8 mouse cellular contexts compared by ENCODE assay signal in the genomic region with DNA sequence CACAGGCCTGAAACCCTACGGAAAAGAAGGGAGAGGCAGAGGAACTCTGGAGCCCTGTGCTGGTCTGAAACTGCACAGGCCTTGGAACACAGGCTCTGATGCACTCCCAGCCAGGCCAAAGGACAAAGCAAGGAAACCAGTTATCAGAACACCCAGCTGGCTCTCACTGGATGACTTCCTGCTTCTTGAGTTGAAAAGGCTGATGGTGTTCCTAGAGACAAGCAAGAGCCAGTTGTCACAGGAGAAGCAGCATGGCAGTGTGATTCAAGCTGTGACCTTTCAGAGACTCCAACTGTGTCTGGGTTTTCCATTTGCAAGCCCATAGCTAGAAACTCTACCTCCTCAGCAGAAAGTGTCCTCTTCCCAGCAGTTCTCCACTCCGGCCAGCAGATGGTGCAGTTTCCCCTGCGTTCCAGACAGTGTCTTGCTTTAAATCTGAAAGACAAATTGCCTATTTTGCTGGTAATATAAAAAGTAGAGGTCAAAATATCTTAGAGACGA.
DNase-seq lines count a peak whose midpoint lies in the region; ATAC-seq and TF ChIP-seq lines count a peak whose summit lies in the region.

No protein-coding gene starts in this region.

- H3K27ac ChIP-seq in bone marrow, adult 2 months (ENCODE audit: control insufficient read depth, insufficient read depth, low read depth, low read length, poor library complexity): no peak overlapping the region
- H3K27ac ChIP-seq in forebrain, embryonic 11.5 days (ENCODE audit: low read depth, low read length): no peak overlapping the region
- no peak overlapping the region for H3K27ac ChIP-seq in heart, embryonic 14.5 days (replicated peaks in 1 of 2; ENCODE audit: control insufficient read depth in 1 of 2, insufficient read depth in 1 of 2, low read depth in 2 of 2, low read length in 2 of 2)
- H3K27ac ChIP-seq in liver, embryonic 16.5 days (ENCODE audit: low read length): no peak overlapping the region

- peak; percentile 69 for TF ChIP-seq CTCF in bone marrow, adult 2 months (IDR thresholded peaks at IDR 0.05; ENCODE audit: control insufficient read depth, insufficient read depth, low read length)

- DNase-seq in forebrain, embryonic 11.5 days (ENCODE audit: low spot score): peak; percentile 80
- DNase-seq in kidney, postnatal 10 days: peak; percentile 80
- DNase-seq in ovary, postnatal 36 days (ENCODE audit: low spot score): peak; percentile 79
- peak; percentile 53 for DNase-seq in urinary bladder, adult 2 months (ENCODE audit: low spot score)

- no peaks in the 10 kb centered on the region for H3K27me3 ChIP-seq in forebrain, embryonic 11.5 days (ENCODE audit: control insufficient read depth, insufficient read depth, low read length)
- H3K27me3 ChIP-seq in heart, embryonic 14.5 days (ENCODE audit: control insufficient read depth, insufficient read depth, low read length): no peaks in the 10 kb centered on the region
- H3K27me3 ChIP-seq in liver, embryonic 16.5 days (ENCODE audit: control insufficient read depth, insufficient read depth, low read depth, low read length): no peaks in the 10 kb centered on the region

- peak; percentile 56 for ATAC-seq in CD4-positive, CD25-positive, alpha-beta regulatory T cell, adult 4 months
- ATAC-seq in forebrain, embryonic 11.5 days (replicated peaks; ENCODE audit: low FRiP score): peak; percentile 64
- ATAC-seq in heart, embryonic 14.5 days (ENCODE audit: insufficient number of reproducible peaks, insufficient read depth, low FRiP score, low read depth): peak; percentile 85
- ATAC-seq in liver, embryonic 16.5 days (ENCODE audit: low read depth): peak; percentile 37; the same call in 1 of the 2 replicates

- no peak for TF ChIP-seq POLR2A in bone marrow, adult 2 months (IDR thresholded peaks at IDR 0.05; ENCODE audit: borderline replicate concordance, control insufficient read depth, low read depth, low read length)

- H3K4me3 ChIP-seq in bone marrow, adult 2 months (replicated peaks; ENCODE audit: control insufficient read depth, low read depth, low read length): no peak overlapping the region
- H3K4me3 ChIP-seq in forebrain, embryonic 11.5 days (ENCODE audit: low read depth, low read length): no peak overlapping the region
- no peak overlapping the region for H3K4me3 ChIP-seq in heart, embryonic 14.5 days (ENCODE audit: control insufficient read depth in 1 of 2, insufficient read depth in 1 of 2, low read depth in 1 of 2, low read length in 2 of 2)
- no peak overlapping the region for H3K4me3 ChIP-seq in liver, embryonic 16.5 days (ENCODE audit: low read depth, low read length)

- no peaks in the 10 kb centered on the region for H3K36me3 ChIP-seq in forebrain, embryonic 11.5 days (ENCODE audit: control insufficient read depth, insufficient read depth, low read length)
- H3K36me3 ChIP-seq in heart, embryonic 14.5 days (ENCODE audit: control insufficient read depth, insufficient read depth, low read length): no peaks in the 10 kb centered on the region
- H3K36me3 ChIP-seq in liver, embryonic 16.5 days (ENCODE audit: control insufficient read depth, insufficient read depth): no peaks in the 10 kb centered on the region

- no peaks in the 10 kb centered on the region for H3K9me3 ChIP-seq in forebrain, embryonic 11.5 days (ENCODE audit: control insufficient read depth, low read length)
- 0 out of 2 replicates have a peak, but pooled peaks cover 3% of the 10 kb centered on the region for H3K9me3 ChIP-seq in heart, embryonic 14.5 days (ENCODE audit: control insufficient read depth, low read length)
- H3K9me3 ChIP-seq in liver, embryonic 16.5 days (replicated peaks; ENCODE audit: control insufficient read depth, low read length): no peaks in the 10 kb centered on the region

- WGBS in bone marrow, adult 2 months: 15% methylated on average over 4 of the region's 4 CpGs
- WGBS in forebrain, embryonic 11.5 days: 21% methylated on average over 4 of the region's 4 CpGs
- 11% methylated on average over 4 of the region's 4 CpGs for WGBS in heart, embryonic 14.5 days
- WGBS in liver, embryonic 16.5 days (ENCODE audit: insufficient replicate concordance): 7% methylated on average over 4 of the region's 4 CpGs

- H3K4me1 ChIP-seq in bone marrow, adult 2 months (ENCODE audit: control insufficient read depth, insufficient read depth, low read length): no peaks in the 10 kb centered on the region
- H3K4me1 ChIP-seq in forebrain, embryonic 11.5 days (replicated peaks; ENCODE audit: control insufficient read depth, insufficient read depth, low read length): no peaks in the 10 kb centered on the region
- no peaks in the 10 kb centered on the region for H3K4me1 ChIP-seq in heart, embryonic 14.5 days (ENCODE audit: control insufficient read depth in 2 of 2, insufficient read depth in 2 of 2, low read length in 2 of 2)
- H3K4me1 ChIP-seq in liver, embryonic 16.5 days (ENCODE audit: control insufficient read depth, low read depth, low read length): no peaks in the 10 kb centered on the region

- H3K9ac ChIP-seq in forebrain, embryonic 11.5 days (ENCODE audit: low read length): no peak overlapping the region
- H3K9ac ChIP-seq in heart, embryonic 14.5 days (ENCODE audit: low read length): no peak overlapping the region
- no peak overlapping the region for H3K9ac ChIP-seq in liver, embryonic 16.5 days (ENCODE audit: low read depth, low read length)

- H3K4me2 ChIP-seq in forebrain, embryonic 11.5 days (ENCODE audit: low read depth, low read length, severe bottlenecking): no peak overlapping the region
- no peak overlapping the region for H3K4me2 ChIP-seq in heart, embryonic 14.5 days (ENCODE audit: low read length)
- H3K4me2 ChIP-seq in liver, embryonic 16.5 days (ENCODE audit: low read depth, low read length): no peak overlapping the region
